Mouse (Mus musculus) limb, embryonic 14.5 days (tissue): ENCODE measurements at regions not wholly inside any gene's neighbourhood (a gene's known extent, or its start where the extent isn't known, plus 50 kb on each side); places are given as distances from the start of the nearest gene placed in this dataset.

Experiments
- ATAC-seq: fragments of 200-750 bp; cut with Nextera tagmentation; 2 replicates; pipeline ENCODE4 v1.8.0; 2017; ENCODE audit warnings: low read depth, moderate number of reproducible peaks, moderate TSS enrichment; ENCODE audit not compliant: low FRiP score
- DNase-seq: peaks from one replicate; pipeline ENCODE4 v3.0.0-alpha.2; 2015; ENCODE audit warnings: low spot score
- H3K27ac ChIP-seq: fragments of 300-500 bp; sonication (generic); replicated peaks from 2 replicates; pipeline ENCODE4 v1.5.1; 2014; ENCODE audit warnings: low read depth, mild to moderate bottlenecking, low read length, moderate library complexity, mixed read lengths
- H3K27me3 ChIP-seq: fragments of 300-500 bp; sonication (generic); 2 replicates; pipeline ENCODE4 v1.6.1; 2014; ENCODE audit warnings: low read length, mixed read lengths; ENCODE audit not compliant: control insufficient read depth, insufficient read depth
- H3K36me3 ChIP-seq: fragments of 300-500 bp; sonication (generic); 2 replicates; pipeline ENCODE4 v1.6.1; 2014; ENCODE audit warnings: mild to moderate bottlenecking, low read length, moderate library complexity, mixed read lengths; ENCODE audit not compliant: control insufficient read depth, insufficient read depth
- H3K4me1 ChIP-seq: fragments of 300-500 bp; sonication (generic); 2 replicates; pipeline ENCODE4 v1.6.1; 2014; ENCODE audit warnings: antibody characterized with exemption, low read length, mixed read lengths; ENCODE audit not compliant: control insufficient read depth, insufficient read depth
- H3K4me2 ChIP-seq: fragments of 300-500 bp; sonication (generic); replicated peaks from 2 replicates; pipeline ENCODE4 v1.6.1; 2014; ENCODE audit warnings: low read depth, mild to moderate bottlenecking, low read length, moderate library complexity; ENCODE audit not compliant: severe bottlenecking
- H3K4me3 ChIP-seq: fragments of 300-500 bp; sonication (generic); replicated peaks from 2 replicates; pipeline ENCODE4 v1.5.1; 2014; ENCODE audit warnings: low read length
- H3K9ac ChIP-seq: fragments of 300-500 bp; sonication (generic); 2 replicates; pipeline ENCODE4 v1.6.1; 2014; ENCODE audit warnings: mild to moderate bottlenecking, low read depth, low read length, moderate library complexity; ENCODE audit not compliant: severe bottlenecking
- H3K9me3 ChIP-seq: fragments of 300-500 bp; sonication (generic); 2 replicates; pipeline ENCODE4 v1.6.1; 2016; ENCODE audit warnings: low read length; ENCODE audit not compliant: control insufficient read depth
- POLR2A ChIP-seq: fragments of 200-500 bp; IDR thresholded peaks from 2 replicates; pipeline ENCODE4 v1.8.0; 2012; ENCODE audit warnings: inconsistent platforms, mild to moderate bottlenecking, moderate library complexity, borderline replicate concordance; ENCODE audit not compliant: insufficient read depth, insufficient read length; ENCODE audit errors: extremely low read depth
- WGBS: fragments of 180-500 bp; shearing (Covaris S2); extraction: QIAGEN DNeasy Blood & Tissue Kit; methylation state at CpG from one replicate; pipeline ENCODE4 v1.1.7; 2014; 5-methylcytosine and 5-hydroxymethylcytosine counted together

DNA sequence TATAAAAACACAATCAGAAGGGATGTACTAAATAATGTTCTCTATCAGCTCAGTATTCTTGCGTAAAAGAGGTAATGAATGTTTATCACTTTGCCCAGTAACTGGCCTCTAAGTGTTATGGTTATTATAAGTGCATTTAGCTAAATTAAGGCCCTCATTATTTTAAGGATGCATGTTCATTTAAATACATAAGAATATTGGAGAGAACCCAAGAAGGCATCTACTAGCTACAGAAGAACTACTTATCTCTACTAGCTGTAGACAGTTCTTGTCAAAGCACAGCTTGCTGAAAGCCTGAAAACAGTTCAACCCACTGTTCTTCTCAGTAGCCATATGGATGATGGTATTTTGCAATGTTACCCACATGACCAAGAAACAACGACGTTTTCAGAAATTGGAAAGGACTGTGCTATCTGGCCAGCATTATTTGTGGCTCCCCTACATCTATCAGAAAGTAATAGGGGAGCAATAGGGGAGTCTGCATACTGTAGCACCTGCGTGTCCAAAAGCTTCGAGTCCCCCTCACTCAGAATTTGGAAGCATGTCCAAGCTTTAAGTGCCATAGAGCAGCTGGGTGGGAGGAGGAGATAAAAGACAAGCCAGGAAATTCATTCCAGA, 637.6 kb downstream of the Stpg2 start:
- no peak overlapping the region for H3K4me3 ChIP-seq
- H3K27ac ChIP-seq = no peak overlapping the region
- no peaks in the 10 kb centered on the region for H3K9me3 ChIP-seq
- no peak overlapping the region for H3K4me2 ChIP-seq
- H3K9ac ChIP-seq = no peak overlapping the region
- TF ChIP-seq POLR2A = no peak
- no peak for DNase-seq
- H3K36me3 ChIP-seq = no peaks in the 10 kb centered on the region
- no peaks in the 10 kb centered on the region for H3K27me3 ChIP-seq
- H3K4me1 ChIP-seq = no peaks in the 10 kb centered on the region
- no peak for ATAC-seq
- 82% methylated on average over 5 of the region's 5 CpGs for WGBS

GRCm38 (mm10) chr3:139844443-139844842, 638.9 kb downstream of the Stpg2 start:
- no peak for DNase-seq
- ATAC-seq = no peak
- Histone ChIP-seq H3K27me3 (no peaks in the 10 kb centered on the region), H3K9me3 (no peaks in the 10 kb centered on the region), H3K4me3 (no peak overlapping the region), H3K27ac (no peak overlapping the region), H3K4me2 (no peak overlapping the region), H3K9ac (no peak overlapping the region), H3K36me3 (no peaks in the 10 kb centered on the region), H3K4me1 (no peaks in the 10 kb centered on the region)
- no peak for TF ChIP-seq POLR2A
- 65% methylated on average over 3 of the region's 3 CpGs for WGBS

DNA sequence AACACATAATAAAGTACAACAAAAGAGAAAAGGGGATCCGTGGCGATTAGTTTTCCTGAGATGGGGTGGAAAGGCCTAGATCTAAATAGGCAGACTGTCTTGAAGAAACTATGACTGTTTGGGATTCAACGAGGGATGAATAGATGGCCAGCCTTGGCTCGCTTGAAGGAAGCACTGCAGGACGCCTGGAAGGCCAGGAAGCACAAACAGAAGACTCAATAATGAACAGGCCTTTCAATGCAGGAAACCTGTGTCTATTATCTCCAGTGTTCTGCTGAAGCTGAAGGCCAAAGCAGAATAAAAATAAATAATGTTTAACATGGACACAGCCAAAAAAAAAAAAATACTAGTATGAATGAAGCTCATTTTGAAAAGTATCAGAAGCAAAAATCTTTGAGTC, 642.3 kb downstream of the Stpg2 start:
- Histone ChIP-seq H3K4me2 (no peak overlapping the region), H3K27me3 (no peaks in the 10 kb centered on the region), H3K36me3 (no peaks in the 10 kb centered on the region), H3K9me3 (no peaks in the 10 kb centered on the region), H3K27ac (no peak overlapping the region), H3K9ac (no peak overlapping the region), H3K4me1 (no peaks in the 10 kb centered on the region), H3K4me3 (no peak overlapping the region)
- DNase-seq (no peak), ATAC-seq (no peak)
- 72% methylated on average over 5 of the region's 5 CpGs for WGBS
- no peak for TF ChIP-seq POLR2A

- WGBS = 12% methylated on average over 16 of the region's 16 CpGs
- no peak for TF ChIP-seq POLR2A
Measured at GRCm38 (mm10) chr3:139859966-139860635, 654.6 kb downstream of the Stpg2 start.

GRCm38 (mm10) chr3:139860831-139861371, 655.4 kb downstream of the Stpg2 start:
- H3K9me3 ChIP-seq = no peaks in the 10 kb centered on the region
- peak overlapping the region; percentile 43 for H3K9ac ChIP-seq
- H3K27ac ChIP-seq = peak overlapping the region; percentile 86
- peak overlapping the region; percentile 18; the same call in 1 of the 2 replicates for H3K4me3 ChIP-seq
- peaks cover 20% of the 10 kb centered on the region for H3K4me1 ChIP-seq
- TF ChIP-seq POLR2A = no peak
- H3K4me2 ChIP-seq = peak overlapping the region; percentile 43
- peak; percentile 66 for DNase-seq
- no peaks in the 10 kb centered on the region for H3K27me3 ChIP-seq
- H3K36me3 ChIP-seq = no peaks in the 10 kb centered on the region
- WGBS = 13% methylated on average over 9 of the region's 9 CpGs
- peak; percentile 42 for ATAC-seq

More at GRCm38 (mm10) chr3:139859966-139860635, 654.6 kb downstream of the Stpg2 start:
- Histone ChIP-seq H3K27ac (peak overlapping the region; percentile 86), H3K9me3 (no peaks in the 10 kb centered on the region), H3K9ac (peak overlapping the region; percentile 43; the same call in 1 of the 2 replicates), H3K4me1 (peaks cover 20% of the 10 kb centered on the region), H3K4me2 (peak overlapping the region; percentile 43), H3K4me3 (peak overlapping the region; percentile 18; the same call in 1 of the 2 replicates), H3K27me3 (no peaks in the 10 kb centered on the region), H3K36me3 (no peaks in the 10 kb centered on the region)
- DNase-seq (peak; percentile 72), ATAC-seq (peak; percentile 91)
